Mouse (Mus musculus) heart, embryonic 12.5 days (tissue): ENCODE results near the gene Ms4a3. TPM values are rescaled to one million over a fixed set of nuclear protein-coding genes. Genes with fewer than 3 reads are reported as not detected.

Experiments
- ATAC-seq: fragments of 200-750 bp; cut with Nextera tagmentation; 2 replicates; pipeline ENCODE4 v1.8.0; 2017; ENCODE audit warnings: moderate TSS enrichment, moderate library complexity; ENCODE audit not compliant: insufficient number of reproducible peaks, low FRiP score
- H3K27ac ChIP-seq: fragments of 300-500 bp; sonication (generic); 2 replicates; pipeline ENCODE4 v1.5.1; 2016; ENCODE audit warnings: mild to moderate bottlenecking, moderate library complexity; ENCODE audit not compliant: poor library complexity, severe bottlenecking
- H3K27me3 ChIP-seq: fragments of 300-500 bp; sonication (generic); replicated peaks from 2 replicates; pipeline ENCODE4 v1.6.1; 2016; ENCODE audit warnings: mild to moderate bottlenecking, moderate library complexity
- H3K36me3 ChIP-seq: fragments of 300-500 bp; sonication (generic); 2 replicates; pipeline ENCODE4 v1.6.1; 2016; ENCODE audit warnings: mild to moderate bottlenecking, moderate library complexity
- H3K4me1 ChIP-seq: fragments of 300-500 bp; sonication (generic); replicated peaks from 2 replicates; pipeline ENCODE4 v1.6.1; 2016; ENCODE audit warnings: mild to moderate bottlenecking
- H3K4me2 ChIP-seq: fragments of 300-500 bp; sonication (generic); 2 replicates; pipeline ENCODE4 v1.6.1; 2016; ENCODE audit warnings: mild to moderate bottlenecking, moderate library complexity
- H3K4me3 ChIP-seq: fragments of 300-500 bp; sonication (generic); 2 replicates; pipeline ENCODE4 v1.5.1; 2016; ENCODE audit warnings: mild to moderate bottlenecking
- H3K9ac ChIP-seq: fragments of 300-500 bp; sonication (generic); 2 replicates; pipeline ENCODE4 v1.6.1; 2016; ENCODE audit warnings: mild to moderate bottlenecking, moderate library complexity
- H3K9me3 ChIP-seq: fragments of 300-500 bp; sonication (generic); replicated peaks from 2 replicates; pipeline ENCODE4 v1.6.1; 2016; ENCODE audit warnings: mild to moderate bottlenecking, moderate library complexity
- WGBS: fragments of 180-500 bp; shearing (Covaris S2); methylation state at CpG from one replicate; pipeline ENCODE4 v1.1.7; 2016; 5-methylcytosine and 5-hydroxymethylcytosine counted together
- polyA plus RNA-seq: library from polyadenylated mRNA; unstranded; fragments of >200 nt; fragmentation: Nextera tagmentation; extraction: Ambion mirVana; gene quantifications from 2 replicates; pipeline ENCODE4 v1.2.1, GENCODE M21; 2016

Gene Ms4a3
- polyA plus RNA-seq, 1 experiment from 2014 or later, result 0.18 TPM

GRCm38 (mm10) chr19:11589205-11589604 is 51.4 kb downstream of the Ms4a3 start:
- no peak for ATAC-seq
- Histone ChIP-seq H3K36me3 (no peaks in the 10 kb centered on the region), H3K4me2 (no peak overlapping the region), H3K27ac (no peak overlapping the region), H3K27me3 (no peaks in the 10 kb centered on the region), H3K4me3 (no peak overlapping the region), H3K9me3 (no peaks in the 10 kb centered on the region), H3K9ac (no peak overlapping the region), H3K4me1 (no peaks in the 10 kb centered on the region)
- WGBS, result 57% methylated on average over 4 of the region's 4 CpGs

Other genes starting within 250 kb of the Ms4a3 start
- not detected in 2 replicates for gene Ms4a4c, start 236.1 kb downstream of the Ms4a3 start, polyA plus RNA-seq
- gene Ms4a4b, start 197.3 kb downstream of the Ms4a3 start, polyA plus RNA-seq, result not detected in 2 replicates
- 1.5 and 1.9 TPM in 2 replicates for gene Ms4a6c, start 171.5 kb downstream of the Ms4a3 start, polyA plus RNA-seq
- gene Gm8369, start 154.9 kb downstream of the Ms4a3 start, polyA plus RNA-seq, result not detected in 2 replicates
- 1.4 and 1.5 TPM in 2 replicates for gene Ms4a6b, start 124.3 kb downstream of the Ms4a3 start, polyA plus RNA-seq
- 0.33 and 0.41 TPM in 2 replicates for gene Ms4a4d, start 104.0 kb downstream of the Ms4a3 start, polyA plus RNA-seq
- 0.77 and 1.1 TPM in 2 replicates for gene Ms4a6d, start 36.0 kb downstream of the Ms4a3 start, polyA plus RNA-seq
- not detected in 2 replicates for gene Ms4a2, start 17.1 kb downstream of the Ms4a3 start, polyA plus RNA-seq
- gene Oosp2, start 19.7 kb upstream of the Ms4a3 start, polyA plus RNA-seq, result not detected in 2 replicates
- gene Oosp1, start 50.3 kb upstream of the Ms4a3 start, polyA plus RNA-seq, result not detected in 2 replicates
- not detected in 2 replicates for gene Oosp3, start 56.2 kb upstream of the Ms4a3 start, polyA plus RNA-seq
- not detected in 2 replicates for gene Gif, start 106.7 kb upstream of the Ms4a3 start, polyA plus RNA-seq
- 76.2 and 76.8 TPM in 2 replicates for gene Mrpl16, start 129.5 kb upstream of the Ms4a3 start, polyA plus RNA-seq
- gene Stx3, start 178.6 kb upstream of the Ms4a3 start, polyA plus RNA-seq, result 6.9 and 7.1 TPM in 2 replicates
- gene Olfr1417, start 198.4 kb upstream of the Ms4a3 start, polyA plus RNA-seq, result 0.08 TPM in 1 of 2 replicates, not detected in the other
- gene Olfr1418, start 220.2 kb upstream of the Ms4a3 start, polyA plus RNA-seq, result not detected in 2 replicates
- gene Olfr1419, start 234.3 kb upstream of the Ms4a3 start, polyA plus RNA-seq, result not detected in 2 replicates
- not detected in 2 replicates for gene Olfr1420, start 245.7 kb upstream of the Ms4a3 start, polyA plus RNA-seq